24 mouse cellular contexts compared by ENCODE assay signal in the genomic region with DNA sequence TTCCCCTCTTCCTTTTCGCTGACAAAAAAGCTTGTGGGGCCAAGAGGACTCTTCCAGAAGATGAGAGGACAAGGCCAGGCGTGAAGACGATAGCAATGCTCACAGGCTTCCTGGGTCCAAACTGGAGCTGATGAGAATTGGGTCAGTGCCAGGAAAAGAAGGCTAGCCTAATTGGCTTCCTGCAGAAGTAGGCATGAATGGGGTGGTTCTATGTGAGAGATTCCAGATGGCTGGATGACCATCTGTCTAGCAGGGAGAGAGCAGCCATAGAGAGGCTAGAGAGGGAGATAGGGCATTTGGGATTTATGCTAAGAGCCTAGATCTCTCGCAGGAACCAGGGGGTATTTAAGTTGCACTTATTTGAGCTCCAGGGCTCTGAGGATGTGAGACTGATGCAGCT. TPM values are rescaled to one million over a fixed set of nuclear protein-coding genes. Genes with fewer than 3 reads are reported as not detected.
DNase-seq lines count a peak whose midpoint lies in the region; ATAC-seq and TF ChIP-seq lines count a peak whose summit lies in the region.
"Had no signal": no experiment of that assay in that cellular context is flagged by ENCODE, and none has a peak within 500 bp of the region (broad histone marks: within the 10 kb centered on the region; RNA-seq: fewer than 3 reads in every experiment).

No protein-coding gene starts in this region.

- TF ChIP-seq CTCF in intestine, postnatal 0 days (IDR thresholded peaks at IDR 0.05; ENCODE audit: low read depth): no peak

- 63% methylated on average over 4 of the region's 4 CpGs for WGBS in intestine, embryonic 15.5 days
- 62% methylated on average over 4 of the region's 4 CpGs for WGBS in intestine, postnatal 0 days

- no peak overlapping the region for H3K4me2 ChIP-seq in intestine, embryonic 15.5 days (replicated peaks)
- no peak overlapping the region for H3K4me2 ChIP-seq in intestine, postnatal 0 days (replicated peaks; ENCODE audit: low read depth)
- H3K4me2 ChIP-seq: embryonic facial prominence, embryonic 13.5 days; heart, embryonic 15.5 days had no signal

- H3K36me3 ChIP-seq in intestine, embryonic 15.5 days: no peaks in the 10 kb centered on the region
- H3K36me3 ChIP-seq in intestine, postnatal 0 days (ENCODE audit: control insufficient read depth, insufficient read depth): no peaks in the 10 kb centered on the region
- H3K36me3 ChIP-seq: embryonic facial prominence, embryonic 13.5 days; heart, embryonic 15.5 days had no signal

- no peak for ATAC-seq in intestine, embryonic 15.5 days
- ATAC-seq in intestine, postnatal 0 days: no peak
- ATAC-seq: activated CD4-positive, CD25-positive, alpha-beta regulatory T cell, adult 4 months; CD4-positive, CD25-positive, alpha-beta regulatory T cell, adult 4 months had no signal

- H3K9ac ChIP-seq in intestine, embryonic 15.5 days: no peak overlapping the region
- H3K9ac ChIP-seq in intestine, postnatal 0 days (ENCODE audit: low read depth, low read length): no peak overlapping the region
- H3K9ac ChIP-seq: embryonic facial prominence, embryonic 13.5 days; heart, embryonic 15.5 days had no signal

- no peaks in the 10 kb centered on the region for H3K9me3 ChIP-seq in intestine, embryonic 15.5 days
- H3K9me3 ChIP-seq in intestine, postnatal 0 days (ENCODE audit: control insufficient read depth): no peaks in the 10 kb centered on the region
- H3K9me3 ChIP-seq: embryonic facial prominence, embryonic 13.5 days; heart, embryonic 15.5 days had no signal

- no peak overlapping the region for H3K4me3 ChIP-seq in intestine, embryonic 15.5 days (replicated peaks)
- H3K4me3 ChIP-seq in intestine, postnatal 0 days (ENCODE audit: low read depth, low read length): no peak overlapping the region
- H3K4me3 ChIP-seq: embryonic facial prominence, embryonic 13.5 days; heart, adult 2 months; heart, embryonic 15.5 days; layer of hippocampus, adult 2 months had no signal

- 0 out of 2 replicates have a peak overlapping the region, but pooled peaks have one; percentile 3 for H3K27ac ChIP-seq in intestine, embryonic 15.5 days
- no peak overlapping the region for H3K27ac ChIP-seq in intestine, postnatal 0 days (ENCODE audit: low read depth, low read length)
- H3K27ac ChIP-seq: embryonic facial prominence, embryonic 13.5 days; heart, adult 2 months; heart, embryonic 15.5 days; layer of hippocampus, adult 2 months had no signal

- peak; percentile 31 for DNase-seq in cerebellum, adult 11 months
- DNase-seq in cerebellum, postnatal 36 days: no peak
- DNase-seq in MN1 (ENCODE audit: low spot score): peak; percentile 83
- peak; percentile 62 for DNase-seq in cerebellum, adult 9-11 months
- no peak for DNase-seq in frontal cortex, postnatal 36 days (ENCODE audit: low spot score in 2 of 2)
- DNase-seq in adrenal gland, adult (ENCODE audit: inconsistent age in 2 of 2, low spot score in 1 of 2): no peak
- DNase-seq: adrenal gland, postnatal 14 days; heart, adult 2 months; heart, postnatal 4 days; kidney, adult 8-10 months; kidney, postnatal 14 days; layer of hippocampus, postnatal 36 days; liver; lung, adult 18-20 months; lung, postnatal 36 days; thymus, adult 18-20 months had no signal

- no peaks in the 10 kb centered on the region for H3K27me3 ChIP-seq in intestine, embryonic 15.5 days (replicated peaks)
- no peaks in the 10 kb centered on the region for H3K27me3 ChIP-seq in intestine, postnatal 0 days (replicated peaks; ENCODE audit: control insufficient read depth, insufficient read depth, low read length)
- H3K27me3 ChIP-seq: embryonic facial prominence, embryonic 13.5 days; heart, embryonic 15.5 days had no signal

- no peaks in the 10 kb centered on the region for H3K4me1 ChIP-seq in intestine, embryonic 15.5 days (replicated peaks)
- H3K4me1 ChIP-seq in intestine, postnatal 0 days (replicated peaks; ENCODE audit: control insufficient read depth, insufficient read depth, low read length): no peaks in the 10 kb centered on the region
- H3K4me1 ChIP-seq: heart, embryonic 15.5 days had no signal

RNA-seq across cellular contexts. Expression of gene Aqp3, which starts 9.5 kb away (rescaled TPM):
- polyA plus RNA-seq in intestine, embryonic 15.5 days (2015; fragmentation: Nextera tagmentation; extraction: Ambion mirVana): 2.3 and 2.8 TPM in 2 replicates
- 4.1 and 7.4 TPM in 2 replicates for polyA plus RNA-seq in intestine, postnatal 0 days (2015; fragmentation: Nextera tagmentation; extraction: Ambion mirVana)

RNA-seq across cellular contexts. Expression of gene Nol6, which starts 16.8 kb away (rescaled TPM):
- 21.7 and 21.8 TPM in 2 replicates for polyA plus RNA-seq in intestine, embryonic 15.5 days (2015; fragmentation: Nextera tagmentation; extraction: Ambion mirVana)
- polyA plus RNA-seq in intestine, postnatal 0 days (2015; fragmentation: Nextera tagmentation; extraction: Ambion mirVana): 7.7 and 8.4 TPM in 2 replicates

RNA-seq across cellular contexts. Expression of gene Ube2r2, which starts 28.1 kb away (rescaled TPM):
- 64.5 and 68.6 TPM in 2 replicates for polyA plus RNA-seq in intestine, embryonic 15.5 days (2015; fragmentation: Nextera tagmentation; extraction: Ambion mirVana)
- 64.5 and 67.9 TPM in 2 replicates for polyA plus RNA-seq in intestine, postnatal 0 days (2015; fragmentation: Nextera tagmentation; extraction: Ambion mirVana)

RNA-seq across cellular contexts. Expression of gene Aqp7, which starts 59.5 kb away (rescaled TPM):
- polyA plus RNA-seq in intestine, embryonic 15.5 days (2015; fragmentation: Nextera tagmentation; extraction: Ambion mirVana): 0.35 and 0.62 TPM in 2 replicates
- polyA plus RNA-seq in intestine, postnatal 0 days (2015; fragmentation: Nextera tagmentation; extraction: Ambion mirVana): 9.9 and 14.1 TPM in 2 replicates
- polyA plus RNA-seq: CD4-positive, CD25-positive, alpha-beta regulatory T cell, adult 4 months; neural tube, embryonic 11.5 days had no signal

Comparison
In these comparisons a context has a peak if more than half of its experiments do, and no peak if none do; other contexts are left out.
1. DNase-seq: peak in cerebellum, adult 11 months (single experiment), MN1 (single experiment) and cerebellum, adult 9-11 months (single experiment); none in cerebellum, postnatal 36 days (0 of 2), frontal cortex, postnatal 36 days (0 of 2) and adrenal gland, adult (0 of 2).